Mouse (Mus musculus) lung, embryonic 14.5 days (tissue): Measurements from ENCODE around the gene Neu4. TPM values are rescaled to one million over a fixed set of nuclear protein-coding genes. Genes with fewer than 3 reads are reported as not detected.
"Not testable (repeated sequence)": the region's sequence is repeated elsewhere in the genome, so short reads cannot be mapped to it uniquely, and the experiment has no call there.

Experiments
- ATAC-seq: fragments of 200-750 bp; cut with Nextera tagmentation; 2 replicates; pipeline ENCODE4 v1.8.0; 2017; ENCODE audit warnings: mild to moderate bottlenecking, moderate TSS enrichment, moderate library complexity; ENCODE audit not compliant: insufficient read depth
- DNase-seq: peaks from one replicate; pipeline ENCODE4 v3.0.0-alpha.2; 2015
- H3K27ac ChIP-seq: fragments of 300-500 bp; sonication (generic); 2 replicates; pipeline ENCODE4 v1.5.1; 2014; ENCODE audit warnings: low read depth, mild to moderate bottlenecking, moderate library complexity
- H3K27me3 ChIP-seq: fragments of 300-500 bp; sonication (generic); 2 replicates; pipeline ENCODE4 v1.6.1; 2014; ENCODE audit warnings: low read length, control low read depth; ENCODE audit not compliant: insufficient read depth
- H3K36me3 ChIP-seq: fragments of 300-500 bp; sonication (generic); 2 replicates; pipeline ENCODE4 v1.6.1; 2014; ENCODE audit warnings: control low read depth; ENCODE audit not compliant: insufficient read depth
- H3K4me1 ChIP-seq: fragments of 300-500 bp; sonication (generic); 2 replicates; pipeline ENCODE4 v1.6.1; 2014; ENCODE audit warnings: antibody characterized with exemption, control low read depth; ENCODE audit not compliant: insufficient read depth
- H3K4me2 ChIP-seq: fragments of 300-500 bp; sonication (generic); 2 replicates; pipeline ENCODE4 v1.6.1; 2014; ENCODE audit warnings: mild to moderate bottlenecking
- H3K4me3 ChIP-seq: fragments of 300-500 bp; sonication (generic); 2 replicates; pipeline ENCODE4 v1.5.1; 2014; ENCODE audit warnings: low read depth, low read length
- H3K9ac ChIP-seq: fragments of 300-500 bp; sonication (generic); 2 replicates; pipeline ENCODE4 v1.6.1; 2014
- H3K9me3 ChIP-seq: fragments of 300-500 bp; sonication (generic); 2 replicates; pipeline ENCODE4 v1.6.1; 2016; ENCODE audit warnings: low read depth, low read length, control low read depth
- CTCF ChIP-seq: IDR thresholded peaks from 2 replicates; pipeline ENCODE4 v1.5.1; 2016; ENCODE audit warnings: antibody characterized with exemption, low read depth
- WGBS: fragments of 180-500 bp; shearing (Covaris S2); extraction: QIAGEN DNeasy Blood & Tissue Kit; methylation state at CpG from one replicate; pipeline ENCODE4 v1.1.7; 2014; 5-methylcytosine and 5-hydroxymethylcytosine counted together
- polyA plus RNA-seq: library from polyadenylated mRNA; unstranded; fragments of >200 nt; fragmentation: Nextera tagmentation; extraction: Ambion mirVana; gene quantifications from 2 replicates; pipeline ENCODE4 v1.2.1, GENCODE M21; 2014

Gene Neu4
- polyA plus RNA-seq, 1 experiment from 2014 or later = not detected

DNA sequence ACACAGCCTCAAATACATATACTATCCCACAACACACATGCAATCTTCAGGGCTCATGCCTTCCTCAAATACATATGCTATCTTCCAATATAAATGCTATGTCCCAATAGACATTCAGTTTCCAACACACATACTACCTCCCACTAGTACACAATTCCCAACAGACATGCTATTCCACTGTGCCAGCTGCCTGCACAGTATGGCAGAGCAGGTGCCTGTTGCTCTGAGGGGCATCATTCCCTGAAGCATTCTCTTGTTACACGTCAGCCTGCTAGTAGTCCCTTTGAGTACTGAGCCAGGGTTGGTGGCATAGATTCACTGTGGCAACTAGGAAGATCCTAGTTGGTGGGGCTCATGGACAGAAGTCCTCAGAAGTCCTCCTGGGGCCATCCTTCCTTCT lies 34.2 kb downstream of the Neu4 start:
- H3K4me2 ChIP-seq = no peak overlapping the region
- H3K9me3 ChIP-seq = no peaks in the 10 kb centered on the region
- no peak overlapping the region for H3K4me3 ChIP-seq
- H3K27me3 ChIP-seq = no peaks in the 10 kb centered on the region
- no peaks in the 10 kb centered on the region for H3K4me1 ChIP-seq
- 64% methylated on average over 1 of the region's 1 CpGs for WGBS
- H3K9ac ChIP-seq = no peak overlapping the region
- ATAC-seq = no peak
- H3K27ac ChIP-seq = no peak overlapping the region
- no peak for DNase-seq
- no peaks in the 10 kb centered on the region for H3K36me3 ChIP-seq
- TF ChIP-seq CTCF = no peak

DNA sequence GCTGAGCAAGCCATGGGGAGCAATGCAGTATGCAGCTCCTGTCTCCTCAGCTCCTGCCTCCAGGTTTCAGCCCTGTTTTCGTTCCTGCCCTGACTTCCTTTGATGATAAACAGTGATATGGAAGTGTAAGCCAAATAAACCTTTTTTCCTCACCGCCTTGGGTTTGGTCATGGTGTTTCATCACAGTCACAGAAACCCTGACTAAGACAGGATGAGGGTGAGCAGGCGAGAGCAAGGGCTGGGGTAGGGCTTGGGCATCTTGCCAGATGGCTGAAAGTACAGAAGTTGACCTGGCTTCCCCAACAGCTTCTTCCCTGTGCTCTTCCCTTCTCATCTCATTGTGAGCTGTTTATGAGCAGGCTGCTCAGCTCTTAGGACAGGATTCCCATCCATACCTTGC lies 35.7 kb downstream of the Neu4 start:
- 10% methylated on average over 3 of the region's 3 CpGs for WGBS
- ATAC-seq (no peak), DNase-seq (peak; percentile 26)
- H3K4me2 ChIP-seq = no peak overlapping the region
- H3K27me3 ChIP-seq = no peaks in the 10 kb centered on the region
- no peaks in the 10 kb centered on the region for H3K9me3 ChIP-seq
- no peak overlapping the region for H3K9ac ChIP-seq
- H3K4me1 ChIP-seq = no peaks in the 10 kb centered on the region
- no peak for TF ChIP-seq CTCF
- H3K36me3 ChIP-seq = no peaks in the 10 kb centered on the region
- no peak overlapping the region for H3K27ac ChIP-seq
- no peak overlapping the region for H3K4me3 ChIP-seq

DNA sequence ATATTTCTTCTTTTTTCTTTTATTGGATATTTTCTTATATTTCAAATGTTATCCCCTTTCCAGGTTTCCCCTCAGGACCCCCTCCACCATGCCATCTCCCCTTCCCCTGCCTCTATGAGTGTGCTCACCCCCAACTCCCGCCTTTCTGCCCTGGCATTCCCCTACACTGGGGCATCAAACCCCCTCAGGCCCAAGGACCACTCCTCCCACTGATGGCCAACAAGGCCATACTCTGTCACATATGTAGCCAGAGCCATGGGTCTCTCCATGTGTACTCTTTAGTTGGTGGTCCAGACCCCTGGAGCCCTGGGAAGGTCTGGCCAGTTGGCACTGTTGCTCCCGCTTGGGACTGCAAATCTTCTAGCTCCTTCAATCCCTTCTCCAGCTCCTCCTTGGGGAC lies 37.1 kb downstream of the Neu4 start:
- no peak for DNase-seq
- WGBS = 90% methylated on average over 2 of the region's 2 CpGs
- TF ChIP-seq CTCF = no peak

DNA sequence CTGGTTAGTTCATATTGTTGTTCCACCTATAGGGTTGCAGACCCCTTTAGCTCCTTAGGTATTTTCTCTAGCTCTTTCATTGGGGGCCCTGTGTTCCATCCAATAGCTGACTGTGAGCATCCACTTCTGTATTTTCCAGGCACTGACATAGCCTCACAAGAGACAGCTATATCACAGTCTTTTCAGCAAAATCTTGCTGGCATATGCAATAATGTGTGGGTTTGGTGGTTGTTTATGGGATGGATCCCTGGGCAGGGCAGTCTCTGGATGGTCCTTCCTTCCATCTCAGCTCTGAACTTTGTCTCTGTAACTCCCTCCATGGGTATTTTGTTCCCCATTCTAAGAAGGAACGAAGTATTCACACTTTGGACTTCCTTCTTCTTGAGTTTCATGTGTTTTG lies 38.0 kb downstream of the Neu4 start:
- not testable (repeated sequence) for H3K4me1 ChIP-seq, H3K4me3 ChIP-seq, H3K9me3 ChIP-seq, H3K27me3 ChIP-seq, ATAC-seq, H3K4me2 ChIP-seq, DNase-seq, H3K27ac ChIP-seq, H3K9ac ChIP-seq, H3K36me3 ChIP-seq
- WGBS = 79% methylated on average over 1 of the region's 1 CpGs

More for the DNA sequence above, 37.1 kb downstream of the Neu4 start:
- no peak for ATAC-seq
- Histone ChIP-seq H3K27ac (no peak overlapping the region), H3K9me3 (no peaks in the 10 kb centered on the region), H3K4me2 (no peak overlapping the region), H3K4me1 (no peaks in the 10 kb centered on the region), H3K9ac (no peak overlapping the region), H3K36me3 (no peaks in the 10 kb centered on the region), H3K27me3 (no peaks in the 10 kb centered on the region), H3K4me3 (no peak overlapping the region)

DNA sequence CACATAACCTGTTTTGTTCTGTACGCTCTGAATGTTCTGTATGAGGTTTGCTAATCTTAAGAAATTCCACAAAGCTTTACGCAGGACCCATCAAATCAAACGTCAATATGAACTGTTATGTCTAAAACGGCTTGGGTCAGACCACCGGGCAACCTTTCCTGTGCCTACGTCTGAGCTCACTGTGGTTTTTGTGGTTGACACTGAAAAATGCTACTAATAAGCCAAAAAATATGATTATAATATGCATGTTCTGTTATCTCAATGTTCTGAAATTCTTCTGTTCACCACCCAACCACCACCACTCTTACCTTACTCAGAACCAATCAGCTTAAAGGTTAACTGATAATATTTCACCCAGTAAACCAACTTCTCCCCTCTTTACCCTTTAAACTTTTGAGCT lies 54.5 kb downstream of the Neu4 start:
- H3K36me3 ChIP-seq = no peaks in the 10 kb centered on the region
- no peak overlapping the region for H3K9ac ChIP-seq
- no peak for TF ChIP-seq CTCF
- H3K27me3 ChIP-seq = no peaks in the 10 kb centered on the region
- H3K4me2 ChIP-seq = no peak overlapping the region
- no peak for ATAC-seq
- 75% methylated on average over 6 of the region's 6 CpGs for WGBS
- DNase-seq = no peak
- no peaks in the 10 kb centered on the region for H3K4me1 ChIP-seq
- H3K4me3 ChIP-seq = no peak overlapping the region
- H3K9me3 ChIP-seq = no peaks in the 10 kb centered on the region
- H3K27ac ChIP-seq = no peak overlapping the region

DNA sequence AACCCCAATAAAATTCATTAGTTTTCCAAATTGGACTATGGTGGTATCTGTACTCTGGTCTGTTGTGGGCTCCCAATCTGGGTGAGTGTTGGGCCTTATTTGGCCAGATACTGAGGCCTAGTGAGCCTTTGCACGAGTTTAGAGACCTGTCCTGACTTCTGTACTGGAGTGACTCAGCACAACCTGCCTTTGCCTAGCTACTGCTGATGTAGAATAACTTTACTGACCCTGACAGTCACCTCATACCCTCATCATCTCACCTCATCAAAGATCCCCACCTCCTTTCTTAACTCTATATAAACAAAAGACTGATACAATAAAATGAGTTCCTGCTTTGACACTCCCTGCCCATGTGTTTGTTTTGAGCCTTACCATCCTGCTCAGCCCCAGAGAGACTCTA lies 56.5 kb downstream of the Neu4 start:
- no peaks in the 10 kb centered on the region for H3K9me3 ChIP-seq
- no peaks in the 10 kb centered on the region for H3K36me3 ChIP-seq
- no peaks in the 10 kb centered on the region for H3K4me1 ChIP-seq
- H3K4me2 ChIP-seq = no peak overlapping the region
- WGBS = 24% methylated on average over 1 of the region's 1 CpGs
- no peaks in the 10 kb centered on the region for H3K27me3 ChIP-seq
- no peak for DNase-seq
- no peak overlapping the region for H3K27ac ChIP-seq
- H3K4me3 ChIP-seq = no peak overlapping the region
- no peak for ATAC-seq
- H3K9ac ChIP-seq = no peak overlapping the region
- no peak for TF ChIP-seq CTCF

Other genes starting within 250 kb of the Neu4 start
- gene Dtymk, start 218.5 kb upstream of the Neu4 start, polyA plus RNA-seq = 286 and 295 TPM in 2 replicates
- 22.7 and 24.8 TPM in 2 replicates for gene Ing5, start 216.5 kb upstream of the Neu4 start, polyA plus RNA-seq
- 11.0 and 11.1 TPM in 2 replicates for gene D2hgdh, start 195.5 kb upstream of the Neu4 start, polyA plus RNA-seq
- not detected in 2 replicates for gene Gal3st2, start 159.1 kb upstream of the Neu4 start, polyA plus RNA-seq
- gene Gal3st2b, start 102.1 kb upstream of the Neu4 start, polyA plus RNA-seq = not detected in 2 replicates
- gene Gal3st2c, start 29.9 kb upstream of the Neu4 start, polyA plus RNA-seq = not detected in 2 replicates
- 0.09 and 0.16 TPM in 2 replicates for gene Pdcd1, start 32.1 kb downstream of the Neu4 start, polyA plus RNA-seq